Mouse (Mus musculus): ENCODE results near the gene Slc16a1. TPM values are rescaled to one million over a fixed set of nuclear protein-coding genes. Genes with fewer than 3 reads are reported as not detected.

Slc16a1 gene
- total and polyA plus RNA-seq, 2 experiments from 2014 or later: 104 to 213 TPM

GRCm38 (mm10) chr3:104601680-104602079 lies 36.8 kb upstream of the Slc16a1 start:
- 50% methylated on average over 4 of the region's 4 CpGs for WGBS
- DNase-seq (ENCODE audit: low spot score): peak; percentile 79
- Histone ChIP-seq H3K27me3 (ENCODE audit: control insufficient read depth, insufficient read depth, low read length) (no peaks in the 10 kb centered on the region), H3K9me3 (replicated peaks; ENCODE audit: control insufficient read depth, low read length) (no peaks in the 10 kb centered on the region), H3K4me3 (ENCODE audit: low read depth, low read length) (no peak overlapping the region), H3K36me3 (replicated peaks; ENCODE audit: control insufficient read depth, insufficient read depth, low read length) (no peaks in the 10 kb centered on the region), H3K27ac (ENCODE audit: low read depth) (peak overlapping the region; percentile 98), H3K9ac (replicated peaks; ENCODE audit: low read depth, low read length) (no peak overlapping the region), H3K4me2 (ENCODE audit: low read depth, low read length) (no peak overlapping the region), H3K4me1 (ENCODE audit: control insufficient read depth, insufficient read depth) (peaks cover 40% of the 10 kb centered on the region)
- no peak for ATAC-seq (ENCODE audit: insufficient read depth, low read depth)
- TF ChIP-seq EP300 (IDR thresholded peaks at IDR 0.05; ENCODE audit: low read depth) (no peak), CTCF (IDR thresholded peaks at IDR 0.05; ENCODE audit: low read depth) (no peak)

- H3K4me3 ChIP-seq (ENCODE audit: low read depth, low read length): no peak overlapping the region
- H3K4me2 ChIP-seq (ENCODE audit: low read depth, low read length): no peak overlapping the region
- H3K9ac ChIP-seq (replicated peaks; ENCODE audit: low read depth, low read length): no peak overlapping the region
- ATAC-seq (ENCODE audit: insufficient read depth, low read depth) (peak; percentile 60; the same call in 1 of the 2 replicates), DNase-seq (ENCODE audit: low spot score) (peak; percentile 39)
- peak overlapping the region; percentile 52; the same call in 1 of the 2 replicates for H3K27ac ChIP-seq (ENCODE audit: low read depth)
- no peak for TF ChIP-seq EP300 (IDR thresholded peaks at IDR 0.05; ENCODE audit: low read depth)
- TF ChIP-seq CTCF (IDR thresholded peaks at IDR 0.05; ENCODE audit: low read depth): no peak
- H3K4me1 ChIP-seq (ENCODE audit: control insufficient read depth, insufficient read depth): peaks cover 21% of the 10 kb centered on the region
- H3K9me3 ChIP-seq (replicated peaks; ENCODE audit: control insufficient read depth, low read length): no peaks in the 10 kb centered on the region
- 36% methylated on average over 8 of the region's 8 CpGs for WGBS
- no peaks in the 10 kb centered on the region for H3K36me3 ChIP-seq (replicated peaks; ENCODE audit: control insufficient read depth, insufficient read depth, low read length)
- no peaks in the 10 kb centered on the region for H3K27me3 ChIP-seq (ENCODE audit: control insufficient read depth, insufficient read depth, low read length)
Observed at GRCm38 (mm10) chr3:104609690-104610380, 28.6 kb upstream of the Slc16a1 start.

- no peaks in the 10 kb centered on the region for H3K27me3 ChIP-seq (ENCODE audit: control insufficient read depth, insufficient read depth, low read length)
- no peaks in the 10 kb centered on the region for H3K9me3 ChIP-seq (replicated peaks; ENCODE audit: control insufficient read depth, low read length)
- H3K4me3 ChIP-seq (ENCODE audit: low read depth, low read length): no peak overlapping the region
- no peak for DNase-seq (ENCODE audit: low spot score)
- ATAC-seq (ENCODE audit: insufficient read depth, low read depth): no peak
- H3K36me3 ChIP-seq (replicated peaks; ENCODE audit: control insufficient read depth, insufficient read depth, low read length): no peaks in the 10 kb centered on the region
- 52% methylated on average over 6 of the region's 6 CpGs for whole genome bisulfite sequencing
- H3K4me1 ChIP-seq (ENCODE audit: control insufficient read depth, insufficient read depth): peaks cover 21% of the 10 kb centered on the region
- no peak for TF ChIP-seq CTCF (IDR thresholded peaks at IDR 0.05; ENCODE audit: low read depth)
- TF ChIP-seq EP300 (IDR thresholded peaks at IDR 0.05; ENCODE audit: low read depth): no peak
- peak overlapping the region; percentile 52; the same call in 1 of the 2 replicates for H3K27ac ChIP-seq (ENCODE audit: low read depth)
- no peak overlapping the region for H3K9ac ChIP-seq (replicated peaks; ENCODE audit: low read depth, low read length)
- H3K4me2 ChIP-seq (ENCODE audit: low read depth, low read length): no peak overlapping the region
Observed at GRCm38 (mm10) chr3:104610453-104611230, 27.8 kb upstream of the Slc16a1 start.

GRCm38 (mm10) chr3:104611951-104612350 lies 26.5 kb upstream of the Slc16a1 start:
- Histone ChIP-seq H3K27me3 (ENCODE audit: control insufficient read depth, insufficient read depth, low read length) (no peaks in the 10 kb centered on the region), H3K9ac (replicated peaks; ENCODE audit: low read depth, low read length) (no peak overlapping the region), H3K9me3 (replicated peaks; ENCODE audit: control insufficient read depth, low read length) (no peaks in the 10 kb centered on the region), H3K4me3 (ENCODE audit: low read depth, low read length) (no peak overlapping the region), H3K4me2 (ENCODE audit: low read depth, low read length) (no peak overlapping the region), H3K36me3 (replicated peaks; ENCODE audit: control insufficient read depth, insufficient read depth, low read length) (no peaks in the 10 kb centered on the region), H3K4me1 (ENCODE audit: control insufficient read depth, insufficient read depth) (peaks cover 25% of the 10 kb centered on the region), H3K27ac (ENCODE audit: low read depth) (peak overlapping the region; percentile 63)
- ATAC-seq (ENCODE audit: insufficient read depth, low read depth) (peak; percentile 40; the same call in 1 of the 2 replicates), DNase-seq (ENCODE audit: low spot score) (no peak)
- no peak for TF ChIP-seq CTCF (IDR thresholded peaks at IDR 0.05; ENCODE audit: low read depth)
- TF ChIP-seq EP300 (IDR thresholded peaks at IDR 0.05; ENCODE audit: low read depth): no peak
- WGBS: 71% methylated on average over 3 of the region's 3 CpGs

GRCm38 (mm10) chr3:104613102-104613501 lies 25.4 kb upstream of the Slc16a1 start:
- DNase-seq (ENCODE audit: low spot score) (no peak), ATAC-seq (ENCODE audit: insufficient read depth, low read depth) (no peak)
- H3K27me3 ChIP-seq (ENCODE audit: control insufficient read depth, insufficient read depth, low read length): no peaks in the 10 kb centered on the region
- H3K9ac ChIP-seq (replicated peaks; ENCODE audit: low read depth, low read length): no peak overlapping the region
- WGBS: 45% methylated on average over 5 of the region's 5 CpGs
- peaks cover 25% of the 10 kb centered on the region for H3K4me1 ChIP-seq (ENCODE audit: control insufficient read depth, insufficient read depth)
- no peaks in the 10 kb centered on the region for H3K36me3 ChIP-seq (replicated peaks; ENCODE audit: control insufficient read depth, insufficient read depth, low read length)
- no peak overlapping the region for H3K4me3 ChIP-seq (ENCODE audit: low read depth, low read length)
- no peak overlapping the region for H3K4me2 ChIP-seq (ENCODE audit: low read depth, low read length)
- no peaks in the 10 kb centered on the region for H3K9me3 ChIP-seq (replicated peaks; ENCODE audit: control insufficient read depth, low read length)
- no peak overlapping the region for H3K27ac ChIP-seq (ENCODE audit: low read depth)
- TF ChIP-seq EP300 (IDR thresholded peaks at IDR 0.05; ENCODE audit: low read depth): no peak
